Mouse (Mus musculus): ENCODE data around the gene Vps36. TPM values are rescaled to one million over a fixed set of nuclear protein-coding genes. Genes with fewer than 3 reads are reported as not detected.

Vps36 gene
- total RNA-seq, 2 experiments from 2014 or later, result 24.9 to 28.1 TPM

Other genes with a start within 250 kb of the Vps36 start
- not detected for gene Defb13, start 246.0 kb upstream of the Vps36 start, total RNA-seq (2021)
- not detected for gene Fam90a1a, start 234.1 kb upstream of the Vps36 start, total RNA-seq (2021)
- gene Ccdc70, start 223.0 kb upstream of the Vps36 start, total RNA-seq (2021), result not detected
- gene Atp7b, start 132.5 kb upstream of the Vps36 start, total RNA-seq (2021), result 1 to 10 TPM; 1.7 to 1.9 TPM
- gene Alg11, start 132.1 kb upstream of the Vps36 start, total RNA-seq (2021), result 10 to 100 TPM; 30.7 to 35.7 TPM
- gene Nek5, start 67.8 kb upstream of the Vps36 start, total RNA-seq (2021), result not detected
- 1 to 10 TPM; 1.7 to 2.2 TPM for gene Nek3, start 26.4 kb upstream of the Vps36 start, total RNA-seq (2021)
- under 1 TPM; 0.62 to 0.86 TPM for gene Ckap2, start 7.0 kb upstream of the Vps36 start, total RNA-seq (2021)
- 1 to 10 TPM; 3.4 to 3.9 TPM for gene Thsd1, start 34.5 kb downstream of the Vps36 start, total RNA-seq (2021)
- not detected for gene Tpte, start 90.6 kb downstream of the Vps36 start, total RNA-seq (2021)
- gene Slc25a15, start 205.8 kb downstream of the Vps36 start, total RNA-seq (2021), result 10 to 100 TPM; 11.7 to 12.7 TPM
- 10 to 100 TPM; 22.4 to 22.8 TPM for gene Mrps31, start 218.6 kb downstream of the Vps36 start, total RNA-seq (2021)

Measured in left cerebral cortex, postnatal 36 days (tissue).